Mouse (Mus musculus) embryonic fibroblast, embryonic 13.5 days (primary cell): ENCODE results near the gene Acp2.

Experiments
- CTCF ChIP-seq: IDR thresholded peaks from 2 replicates; pipeline ENCODE4 v1.5.1; 2011; ENCODE audit warnings: mild to moderate bottlenecking, control low read depth, low read length, moderate library complexity, borderline replicate concordance; ENCODE audit not compliant: insufficient read depth
- POLR2A ChIP-seq: IDR thresholded peaks from 2 replicates; pipeline ENCODE4 v1.6.1; 2011; ENCODE audit warnings: low read depth, mild to moderate bottlenecking, control low read depth, low read length, moderate library complexity

DNA sequence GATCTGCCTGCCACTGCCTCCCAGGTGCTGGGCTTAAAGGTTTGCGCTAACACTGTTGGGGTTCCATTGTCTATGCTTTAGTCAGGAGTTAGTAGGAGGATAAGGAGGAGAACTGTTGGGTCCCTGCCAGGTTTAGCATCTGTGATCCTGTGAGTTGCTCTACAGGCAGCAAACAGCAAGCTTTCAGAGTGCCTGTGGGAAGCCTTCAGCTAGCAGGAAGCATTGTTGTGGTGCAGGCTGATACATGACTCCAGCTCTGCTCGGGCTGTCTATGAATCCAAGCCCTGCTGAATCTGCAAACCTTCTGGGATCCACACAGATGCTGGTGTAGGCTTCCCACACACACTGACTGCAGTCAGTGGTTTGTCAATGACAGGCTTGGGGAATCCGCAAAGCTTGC, 40.7 kb downstream of the Acp2 start:
- TF ChIP-seq CTCF (no peak), POLR2A (no peak)
